Mouse (Mus musculus): ENCODE data around the gene Olfr470. TPM values are rescaled to one million over a fixed set of nuclear protein-coding genes. Genes with fewer than 3 reads are reported as not detected.
"Not testable (repeated sequence)": the region's sequence is repeated elsewhere in the genome, so short reads cannot be mapped to it uniquely, and the experiment has no call there.

Olfr470 gene
- not detected for total RNA-seq (2022)

DNA sequence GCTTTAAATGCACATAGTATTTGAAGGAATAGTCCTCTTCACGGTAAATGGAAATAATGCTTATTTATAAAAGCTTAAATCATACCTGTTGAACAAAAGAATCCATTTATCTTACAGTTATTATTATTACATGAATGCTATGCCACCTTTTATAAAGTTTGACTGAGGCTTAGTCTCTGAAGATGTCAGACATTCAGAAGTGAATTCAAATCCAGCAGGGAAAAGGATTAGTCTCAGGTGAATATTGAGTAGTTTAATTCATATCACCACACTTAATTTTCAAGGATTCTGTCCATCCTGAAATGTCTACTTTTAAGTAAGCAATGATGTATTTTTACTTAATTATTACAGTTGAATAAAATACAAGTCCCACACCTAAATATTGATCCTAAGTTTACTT, at the start of gene Olfr470:
Olfr470 (minus strand) TSS at position 101 of the 400 bp plus-strand sequence.
- DNase-seq (ENCODE audit: low spot score in 2 of 2), result not testable (repeated sequence)

DNA sequence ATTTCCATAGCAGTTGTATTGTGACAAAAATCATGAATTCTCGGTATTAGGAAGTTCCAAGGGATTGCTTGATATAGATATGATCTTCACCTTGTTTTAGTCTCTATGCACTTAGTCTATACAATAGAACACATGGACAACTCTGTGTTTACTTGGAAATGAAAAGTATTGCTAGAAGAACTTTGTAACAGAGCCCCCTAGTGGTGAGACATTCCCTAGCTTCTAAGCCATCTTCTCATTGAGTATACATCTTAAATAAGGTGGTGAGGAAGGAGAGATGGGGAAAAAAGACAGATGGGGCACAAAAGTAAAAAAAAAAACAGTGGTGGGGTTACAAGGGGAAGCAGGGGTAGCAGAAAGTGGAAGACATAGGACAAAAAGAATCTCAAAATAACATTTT, 5.6 kb downstream of the Olfr470 start:
- DNase-seq (ENCODE audit: low spot score in 2 of 2), result no peak

DNA sequence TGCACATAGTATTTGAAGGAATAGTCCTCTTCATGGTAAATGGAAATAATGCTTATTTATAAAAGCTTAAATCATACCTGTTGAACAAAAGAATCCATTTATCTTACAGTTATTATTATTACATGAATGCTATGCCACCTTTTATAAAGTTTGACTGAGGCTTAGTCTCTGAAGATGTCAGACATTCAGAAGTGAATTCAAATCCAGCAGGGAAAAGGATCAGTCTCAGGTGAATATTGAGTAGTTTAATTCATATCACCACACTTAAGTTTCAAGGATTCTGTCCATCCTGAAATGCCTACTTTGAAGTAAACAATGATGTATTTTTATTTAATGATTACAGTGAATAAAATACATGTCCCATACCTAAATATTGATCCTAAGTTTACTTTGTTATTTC, 21.8 kb downstream of the Olfr470 start, which contains the start of gene Olfr469:
Olfr469 (minus strand) TSS at position 101 of the 400 bp plus-strand sequence.
- DNase-seq (ENCODE audit: low spot score in 2 of 2), result not testable (repeated sequence)

DNA sequence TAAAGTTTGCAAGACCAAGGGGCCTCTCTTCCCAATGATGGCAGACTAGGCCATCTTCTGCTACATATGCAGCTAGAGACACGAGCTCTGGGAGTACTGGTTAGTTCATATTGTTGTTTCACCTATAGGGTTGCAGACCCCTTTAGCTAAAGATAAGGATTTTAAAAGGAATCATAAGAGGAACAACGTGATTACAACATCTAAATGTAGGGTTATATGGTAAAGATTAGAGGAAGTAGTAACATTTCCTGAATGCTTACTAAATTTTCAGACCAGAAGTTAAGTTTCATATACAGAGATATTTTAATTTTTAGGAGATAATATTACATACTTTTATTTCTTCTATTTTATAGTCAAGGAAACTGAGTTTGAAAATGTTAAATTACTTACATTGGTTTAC, 23.4 kb downstream of the Olfr470 start:
- not testable (repeated sequence) for DNase-seq (ENCODE audit: low spot score in 2 of 2)

DNA sequence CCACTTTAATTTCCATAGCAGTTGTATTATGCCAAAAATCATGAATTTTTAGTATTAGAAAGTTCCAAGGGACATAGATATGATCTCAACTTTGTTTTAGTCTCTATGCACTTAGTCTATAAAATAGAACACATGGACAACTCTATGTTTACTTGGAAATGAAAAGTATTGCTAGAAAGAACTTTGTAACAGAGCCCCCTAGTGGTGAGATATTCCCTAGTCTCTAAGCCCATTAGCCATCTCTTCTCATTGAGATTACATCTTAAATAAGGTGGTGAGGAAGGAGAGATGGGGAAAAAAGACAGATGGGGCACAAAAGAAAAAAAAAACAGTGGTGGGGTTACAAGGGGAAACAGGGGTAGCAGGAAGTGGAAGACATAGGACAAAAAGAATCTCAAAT, 27.8 kb downstream of the Olfr470 start:
- DNase-seq (ENCODE audit: low spot score in 2 of 2), result no peak

DNA sequence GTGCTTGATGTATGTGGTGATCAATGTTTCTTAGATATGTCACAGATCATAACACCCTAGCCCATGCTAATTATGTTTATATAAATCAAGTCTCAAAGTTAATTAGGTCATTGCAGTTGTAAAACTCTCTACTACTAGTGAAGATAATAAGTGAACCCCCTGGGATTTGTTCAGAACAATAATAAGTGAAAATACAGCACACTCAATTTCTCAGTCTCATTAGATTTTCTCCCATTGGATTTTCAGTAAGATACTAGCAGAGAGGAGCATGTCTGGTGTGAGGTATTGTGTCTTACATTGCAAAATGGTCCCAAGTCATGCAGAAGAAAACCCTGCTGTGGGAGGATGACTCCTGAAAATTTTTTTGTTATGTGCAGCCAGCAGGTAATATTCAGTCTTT, 35.3 kb downstream of the Olfr470 start, which contains the start of gene Olfr467:
Olfr467 (plus strand) TSS at position 301 of the 400 bp plus-strand sequence.
- DNase-seq (ENCODE audit: low spot score in 2 of 2), result no peak

GRCm38 (mm10) chr7:107802138-107802537, 45.2 kb downstream of the Olfr470 start:
- DNase-seq (ENCODE audit: low spot score in 2 of 2), result no peak

DNA sequence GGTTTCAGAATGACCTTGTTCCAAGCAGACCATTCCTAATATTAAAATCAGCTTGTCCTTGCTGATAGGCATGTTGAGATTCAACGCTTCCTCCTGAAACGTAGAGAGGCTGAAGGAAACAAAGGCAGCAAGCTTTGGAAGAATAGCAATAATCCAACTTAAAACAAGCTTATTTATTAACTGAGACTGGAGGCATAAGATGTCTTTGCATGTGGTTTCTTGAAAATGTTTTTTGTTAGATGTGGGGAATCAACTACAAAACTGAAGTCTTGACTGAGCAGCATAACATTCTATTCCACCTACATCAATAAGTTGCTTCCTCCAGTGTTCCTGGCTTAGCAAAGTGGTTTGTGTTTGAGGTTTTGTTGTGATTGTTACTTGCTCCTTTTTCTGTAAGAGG, 46.2 kb downstream of the Olfr470 start, which contains the start of gene Ovch2:
Ovch2 (minus strand) TSS at position 101 of the 400 bp plus-strand sequence.
- DNase-seq (ENCODE audit: low spot score in 2 of 2), result no peak

GRCm38 (mm10) chr7:107796500-107796899, 50.8 kb downstream of the Olfr470 start:
- DNase-seq (ENCODE audit: low spot score in 2 of 2), result no peak

Other genes starting within 250 kb of the Olfr470 start
- gene 5330417H12Rik, start 222.3 kb downstream of the Olfr470 start, total RNA-seq (2022), result not detected
- under 1 TPM; 0.11 to 0.63 (median 0.40) TPM for gene Cyb5r2, start 89.5 kb downstream of the Olfr470 start, total RNA-seq (2022)
- not detected for gene Ovch2, start 46.3 kb downstream of the Olfr470 start, total RNA-seq (2022)
- gene Olfr467, start 35.2 kb downstream of the Olfr470 start, total RNA-seq (2022), result not detected
- gene Olfr469, start 21.9 kb downstream of the Olfr470 start, total RNA-seq (2022), result not detected
- gene Olfr472, start 50.4 kb upstream of the Olfr470 start, total RNA-seq (2022), result under 1 TPM in 1 of 4 experiments, not detected in 3; 0.07 TPM
- not detected for gene Olfr473, start 83.0 kb upstream of the Olfr470 start, total RNA-seq (2022)
- not detected for gene Olfr474, start 107.2 kb upstream of the Olfr470 start, total RNA-seq (2022)
- not detected for gene Olfr476, start 117.3 kb upstream of the Olfr470 start, total RNA-seq (2022)
- not detected for gene Olfr477, start 139.2 kb upstream of the Olfr470 start, total RNA-seq (2022)
- not detected for gene Olfr478, start 186.5 kb upstream of the Olfr470 start, total RNA-seq (2022)
- gene Olfr479, start 203.2 kb upstream of the Olfr470 start, total RNA-seq (2022), result not detected
- not detected for gene Olfr480, start 219.9 kb upstream of the Olfr470 start, total RNA-seq (2022)
- gene Olfr481, start 232.4 kb upstream of the Olfr470 start, total RNA-seq (2022), result not detected

Measured in left cerebral cortex, adult 8-10 months (tissue).